Mouse (Mus musculus) intestine, embryonic 16.5 days (tissue): ENCODE data around the gene Mfsd14a. TPM values are rescaled to one million over a fixed set of nuclear protein-coding genes. Genes with fewer than 3 reads are reported as not detected.

Experiments
- ATAC-seq: fragments of 200-750 bp; cut with Nextera tagmentation; 2 replicates; pipeline ENCODE4 v1.8.0; 2017; ENCODE audit warnings: moderate TSS enrichment, moderate library complexity
- H3K27ac ChIP-seq: fragments of 300-500 bp; sonication (generic); 2 replicates; pipeline ENCODE4 v1.5.1; 2014; ENCODE audit warnings: mild to moderate bottlenecking, low read length
- H3K27me3 ChIP-seq: fragments of 300-500 bp; sonication (generic); replicated peaks from 2 replicates; pipeline ENCODE4 v1.6.1; 2014; ENCODE audit warnings: low read length, control low read depth, mixed read lengths; ENCODE audit not compliant: control insufficient read depth, insufficient read depth
- H3K36me3 ChIP-seq: fragments of 300-500 bp; sonication (generic); 2 replicates; pipeline ENCODE4 v1.6.1; 2014; ENCODE audit warnings: low read length, control low read depth; ENCODE audit not compliant: control insufficient read depth, insufficient read depth
- H3K4me1 ChIP-seq: fragments of 300-500 bp; sonication (generic); 2 replicates; pipeline ENCODE4 v1.6.1; 2014; ENCODE audit warnings: low read length, control low read depth, mixed read lengths; ENCODE audit not compliant: control insufficient read depth, insufficient read depth
- H3K4me2 ChIP-seq: fragments of 300-500 bp; sonication (generic); 2 replicates; pipeline ENCODE4 v1.6.1; 2014; ENCODE audit warnings: low read depth, low read length, control low read depth
- H3K4me3 ChIP-seq: fragments of 300-500 bp; sonication (generic); 2 replicates; pipeline ENCODE4 v1.5.1; 2014; ENCODE audit warnings: mild to moderate bottlenecking, low read length
- H3K9ac ChIP-seq: fragments of 300-500 bp; sonication (generic); 2 replicates; pipeline ENCODE4 v1.6.1; 2014; ENCODE audit warnings: low read depth, low read length
- H3K9me3 ChIP-seq: fragments of 300-500 bp; sonication (generic); 2 replicates; pipeline ENCODE4 v1.6.1; 2016; ENCODE audit warnings: low read length, control low read depth; ENCODE audit not compliant: control insufficient read depth
- WGBS: fragments of 180-500 bp; shearing (Covaris S2); extraction: QIAGEN DNeasy Blood & Tissue Kit; methylation state at CpG from one replicate; pipeline ENCODE4 v1.1.7; 2014; 5-methylcytosine and 5-hydroxymethylcytosine counted together
- polyA plus RNA-seq: library from polyadenylated mRNA; unstranded; fragments of >200 nt; fragmentation: Nextera tagmentation; extraction: Ambion mirVana; gene quantifications from 2 replicates; pipeline ENCODE4 v1.2.1, GENCODE M21; 2015

Gene Mfsd14a
- polyA plus RNA-seq, 1 experiment from 2014 or later, result 81.3 TPM

DNA sequence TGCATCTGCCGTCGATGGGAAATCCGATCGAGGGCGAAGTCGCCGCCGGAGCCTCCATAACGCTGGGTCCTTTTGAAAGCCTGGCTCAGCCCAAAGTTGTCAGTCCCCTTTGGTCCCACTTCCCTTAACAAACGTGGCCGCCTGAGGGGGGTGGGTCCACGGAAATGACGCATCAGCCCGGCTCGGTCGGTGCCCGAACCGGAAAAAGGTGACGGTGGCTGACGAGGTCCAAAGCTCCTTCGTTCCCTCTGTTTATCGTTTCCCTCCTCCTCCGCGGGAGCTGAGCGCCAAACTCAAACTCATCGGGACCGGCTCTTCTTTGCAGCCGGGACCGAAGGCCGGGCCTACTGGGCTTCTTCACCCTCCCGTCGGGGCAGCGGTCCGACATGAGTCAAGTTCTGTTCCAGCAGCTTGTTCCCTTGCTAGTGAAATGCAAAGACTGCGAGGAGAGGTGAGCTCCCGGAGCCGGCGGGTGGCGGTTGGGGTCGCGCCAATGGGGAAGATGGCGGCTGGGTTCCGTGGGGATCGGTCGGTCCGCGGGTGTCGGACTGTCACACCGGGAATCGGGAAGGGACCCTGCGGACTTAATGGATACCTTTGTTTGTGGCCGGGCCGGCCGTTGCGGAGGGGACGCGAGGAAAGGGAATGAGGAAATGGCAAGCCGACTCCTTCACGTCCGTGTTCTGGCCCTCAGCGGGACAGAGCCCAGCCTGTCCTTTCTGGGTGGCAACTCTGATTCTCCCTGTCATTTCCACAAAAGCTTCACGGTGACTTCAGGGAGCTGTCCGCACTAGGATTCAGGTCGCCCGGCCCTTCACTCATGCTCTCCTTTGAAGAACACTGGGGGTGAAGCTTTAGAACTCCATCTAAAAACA is 67.5 kb downstream of the Mfsd14a start, which contains the start of gene Sass6:
Gene Sass6, plus strand, starts transcription at position 255 of the 875 bp plus-strand sequence.
- Histone ChIP-seq H3K4me1 (no peaks in the 10 kb centered on the region; the same call in 1 of the 2 replicates), H3K4me3 (peak within 1 kb of the TSS; percentile 94), H3K4me2 (peak within 1 kb of the TSS; percentile 53), H3K9ac (peak within 1 kb of the TSS; percentile 90), H3K36me3 (0 out of 2 replicates have a peak, but pooled peaks cover 5% of the 10 kb centered on the region), H3K27me3 (no peaks in the 10 kb centered on the region), H3K9me3 (no peaks in the 10 kb centered on the region), H3K27ac (peak within 1 kb of the TSS; percentile 83)
- under 1% methylated on average over 65 of the region's 65 CpGs for WGBS
- peak; percentile 97 for ATAC-seq

DNA sequence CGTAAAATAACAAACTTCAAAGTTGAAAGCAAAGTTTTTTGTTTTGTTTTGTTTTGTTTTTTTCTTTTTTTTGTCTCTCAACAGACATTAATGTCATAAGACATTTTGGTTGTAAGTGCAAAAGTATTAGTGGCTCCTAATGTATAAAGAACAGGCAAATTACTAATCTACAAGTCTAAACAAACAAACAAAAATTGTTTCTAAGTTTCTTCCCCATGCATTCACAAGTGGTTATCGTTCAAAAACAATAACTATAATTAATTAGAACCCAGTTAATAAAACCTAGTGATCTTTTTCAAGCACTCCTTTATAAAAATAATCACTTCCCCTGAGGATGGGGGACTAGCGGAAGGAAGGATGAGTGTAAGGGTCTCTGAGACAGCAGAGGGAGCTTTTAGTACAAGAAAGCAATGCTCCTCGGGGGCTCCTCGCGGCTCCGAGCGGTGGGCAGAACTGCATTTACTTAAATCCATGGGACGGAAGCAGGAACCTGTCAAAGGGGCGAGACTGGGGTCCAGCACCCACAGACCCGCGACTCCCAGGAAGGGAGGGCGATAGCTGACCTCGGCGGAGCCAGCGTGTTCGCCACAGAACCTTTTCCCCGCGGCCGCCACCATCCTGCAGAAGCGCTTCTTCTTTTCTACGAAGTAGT is 68.3 kb downstream of the Mfsd14a start:
- Histone ChIP-seq H3K4me3 (peak overlapping the region; percentile 94), H3K4me1 (no peaks in the 10 kb centered on the region; the same call in 1 of the 2 replicates), H3K9ac (peak overlapping the region; percentile 90), H3K4me2 (peak overlapping the region; percentile 35), H3K9me3 (no peaks in the 10 kb centered on the region), H3K27me3 (no peaks in the 10 kb centered on the region), H3K27ac (peak overlapping the region; percentile 83), H3K36me3 (peaks cover 8% of the 10 kb centered on the region; the same call in 1 of the 2 replicates)
- peak; percentile 73 for ATAC-seq
- WGBS, result 2% methylated on average over 22 of the region's 22 CpGs

DNA sequence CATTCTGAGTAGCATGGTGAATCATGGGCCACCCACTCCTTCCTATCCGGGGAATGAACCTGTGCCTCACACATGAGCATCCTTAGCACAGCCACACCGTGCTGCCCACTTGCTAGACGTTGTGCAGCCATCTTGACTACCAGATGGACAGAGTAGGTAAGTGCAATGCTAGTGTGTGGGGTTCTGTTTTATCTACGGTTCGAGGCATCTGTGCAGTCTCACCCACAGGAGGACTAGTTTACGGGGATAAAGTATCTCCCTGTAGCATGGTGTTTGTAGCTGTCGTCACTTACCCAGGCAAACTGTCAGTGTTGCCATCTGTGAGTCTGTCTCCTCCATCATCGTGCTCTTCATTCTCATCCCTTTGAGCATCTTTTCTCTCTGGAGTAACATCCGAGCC is 80.3 kb downstream of the Mfsd14a start:
- no peaks in the 10 kb centered on the region for H3K9me3 ChIP-seq
- no peaks in the 10 kb centered on the region for H3K4me1 ChIP-seq
- ATAC-seq, result no peak
- no peak overlapping the region for H3K9ac ChIP-seq
- H3K36me3 ChIP-seq, result peaks cover 7% of the 10 kb centered on the region
- H3K4me2 ChIP-seq, result no peak overlapping the region
- H3K27me3 ChIP-seq, result no peaks in the 10 kb centered on the region
- H3K27ac ChIP-seq, result no peak overlapping the region
- WGBS, result 94% methylated on average over 9 of the region's 9 CpGs
- no peak overlapping the region for H3K4me3 ChIP-seq

Other genes with a start within 250 kb of the Mfsd14a start
- 5.4 and 5.9 TPM in 2 replicates for gene Cdc14a, start 238.6 kb downstream of the Mfsd14a start, polyA plus RNA-seq
- gene Rtca, start 154.5 kb downstream of the Mfsd14a start, polyA plus RNA-seq, result 56.9 and 62.2 TPM in 2 replicates
- 20.9 and 21.7 TPM in 2 replicates for gene Dbt, start 149.6 kb downstream of the Mfsd14a start, polyA plus RNA-seq
- 4.7 and 5.6 TPM in 2 replicates for gene Lrrc39, start 99.7 kb downstream of the Mfsd14a start, polyA plus RNA-seq
- gene Sass6, start 67.7 kb downstream of the Mfsd14a start, polyA plus RNA-seq, result 11.3 and 14.4 TPM in 2 replicates
- gene Trmt13, start 48.1 kb downstream of the Mfsd14a start, polyA plus RNA-seq, result 17.0 and 20.5 TPM in 2 replicates
- not detected in 2 replicates for gene Gm43191, start 18.6 kb upstream of the Mfsd14a start, polyA plus RNA-seq
- 19.8 and 21.5 TPM in 2 replicates for gene Slc35a3, start 50.2 kb upstream of the Mfsd14a start, polyA plus RNA-seq
- 9.9 and 10.3 TPM in 2 replicates for gene Agl, start 145.5 kb upstream of the Mfsd14a start, polyA plus RNA-seq
- gene Frrs1, start 196.8 kb upstream of the Mfsd14a start, polyA plus RNA-seq, result 44.6 and 44.7 TPM in 2 replicates